ENCODE assay signal across 7 mouse cellular contexts in the genomic region with DNA sequence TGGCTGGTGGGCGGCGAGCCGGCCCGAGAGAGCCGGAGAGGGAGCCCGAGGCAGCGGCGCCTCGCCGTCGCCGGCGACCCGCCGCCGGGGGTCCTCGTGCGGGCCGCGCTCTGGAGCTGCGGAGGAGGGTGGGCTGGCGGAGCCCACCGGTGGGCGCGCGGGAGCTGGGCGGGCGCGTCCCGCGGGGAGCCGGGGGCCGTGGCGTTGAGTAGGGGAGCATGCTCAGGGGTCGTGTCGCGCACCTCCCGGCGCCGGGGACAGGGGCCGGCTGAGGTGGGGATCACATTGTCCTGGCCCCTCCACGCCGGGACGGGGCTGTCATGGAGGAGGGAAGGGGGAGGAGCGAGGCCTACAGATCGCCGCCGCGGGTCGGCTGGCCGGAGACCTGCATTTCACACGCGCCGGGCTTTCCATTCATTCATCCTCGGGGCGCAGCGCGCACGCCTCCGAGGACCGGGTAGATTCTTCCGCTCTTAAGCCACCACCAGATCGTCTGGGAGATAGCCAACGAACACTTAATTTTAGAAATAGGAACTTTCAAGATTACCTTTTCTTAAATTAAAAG. TPM values are rescaled to one million over a fixed set of nuclear protein-coding genes. Genes with fewer than 3 reads are reported as not detected.
DNase-seq lines count a peak whose midpoint lies in the region; ATAC-seq and TF ChIP-seq lines count a peak whose summit lies in the region.

No protein-coding gene starts in this region.

- WGBS in hindbrain, postnatal 0 days = 1% methylated on average over 48 of the region's 64 CpGs

- H3K4me3 ChIP-seq in hindbrain, postnatal 0 days (ENCODE audit: low read length) = peak overlapping the region; percentile 95

- H3K9me3 ChIP-seq in hindbrain, postnatal 0 days (ENCODE audit: low read length) = no peaks in the 10 kb centered on the region

- no peaks in the 10 kb centered on the region for H3K36me3 ChIP-seq in hindbrain, postnatal 0 days (ENCODE audit: insufficient read depth, low read length)

- peak overlapping the region; percentile 96 for H3K27ac ChIP-seq in hindbrain, postnatal 0 days

- no peaks in the 10 kb centered on the region for H3K27me3 ChIP-seq in hindbrain, postnatal 0 days (ENCODE audit: insufficient read depth, low read length)

- TF ChIP-seq CTCF in hindbrain, postnatal 0 days (IDR thresholded peaks at IDR 0.05; ENCODE audit: low read depth) = no peak

- peak overlapping the region; percentile 96 for H3K9ac ChIP-seq in hindbrain, postnatal 0 days (replicated peaks; ENCODE audit: low read length)

- peaks cover 8% of the 10 kb centered on the region; the same call in 1 of the 2 replicates for H3K4me1 ChIP-seq in hindbrain, postnatal 0 days (ENCODE audit: insufficient read depth, low read length)

- intact Hi-C loops in left cerebral cortex, postnatal 36 days (cut with DNase I) = loop anchor here (5.0 kb wide), 2 partner anchors 40 to 215 kb away; partner anchors contain the start of genes Metap1 and Tspan5

- peak; percentile 6 for ATAC-seq in activated CD4-positive, CD25-positive, alpha-beta regulatory T cell, adult 4 months
- peak; percentile 42 for ATAC-seq in common myeloid progenitor, adult 5-6 weeks (replicated peaks; ENCODE audit: low read depth, poor library complexity, severe bottlenecking)
- ATAC-seq in hindbrain, postnatal 0 days = peak; percentile 73

- peak overlapping the region; percentile 81 for H3K4me2 ChIP-seq in hindbrain, postnatal 0 days (ENCODE audit: low read depth, low read length)

- peak; percentile 39 to 58 for DNase-seq in gastrocnemius, adult 8-10 months (ENCODE audit: low spot score in 2 of 2)
- peak; percentile 81 for DNase-seq in hindbrain, postnatal 0 days (ENCODE audit: low spot score)
- DNase-seq in left cerebral cortex, postnatal 36 days (ENCODE audit: low spot score in 2 of 2) = peak; percentile 54 to 55
- DNase-seq in mesoderm, embryonic 11.5 days (ENCODE audit: low read depth, low spot score) = peak; percentile 84
- peak; percentile 27 to 39 for DNase-seq in right cerebral cortex, postnatal 36 days (ENCODE audit: low spot score in 2 of 2)

RNA-seq across cellular contexts. Expression of gene Eif4e, which starts 1.8 kb away (rescaled TPM):
- polyA plus RNA-seq in activated CD4-positive, CD25-positive, alpha-beta regulatory T cell, adult 4 months (2017; shearing (Covaris generic)) = 100 to 1,000 TPM; 246 to 346 TPM
- 197 and 200 TPM in 2 replicates for total RNA-seq in common myeloid progenitor, adult 5-6 weeks (2017)
- 100 to 1,000 TPM; 109 to 133 (median 125) TPM for total RNA-seq in gastrocnemius, adult 8-10 months (2022)
- 54.2 and 94.0 TPM in 2 replicates for total RNA-seq in hindbrain, postnatal 0 days (2014; rRNA removed)
- polyA plus RNA-seq in hindbrain, postnatal 0 days (2015; fragmentation: Nextera tagmentation; extraction: Ambion mirVana) = 259 and 290 TPM in 2 replicates
- total RNA-seq in left cerebral cortex, postnatal 36 days (2021) = 100 to 1,000 TPM; 175 to 183 TPM

RNA-seq across cellular contexts. Expression of gene Metap1, which starts 38.4 kb away (rescaled TPM):
- 10 to 100 TPM; 32.0 to 33.3 TPM for polyA plus RNA-seq in activated CD4-positive, CD25-positive, alpha-beta regulatory T cell, adult 4 months (2017; shearing (Covaris generic))
- 48.5 and 61.1 TPM in 2 replicates for total RNA-seq in common myeloid progenitor, adult 5-6 weeks (2017)
- total RNA-seq in gastrocnemius, adult 8-10 months (2022) = 10 to 100 TPM; 51.4 to 54.0 (median 53.7) TPM
- total RNA-seq in hindbrain, postnatal 0 days (2014; rRNA removed) = 46.3 and 55.0 TPM in 2 replicates
- polyA plus RNA-seq in hindbrain, postnatal 0 days (2015; fragmentation: Nextera tagmentation; extraction: Ambion mirVana) = 40.6 and 43.6 TPM in 2 replicates
- total RNA-seq in left cerebral cortex, postnatal 36 days (2021) = 10 to 100 TPM; 38.1 to 39.7 TPM

Comparison
In these comparisons a context has a peak if more than half of its experiments do, and no peak if none do; other contexts are left out.
1. Peak in every context shown above with its lines: DNase-seq, ATAC-seq, H3K4me3 ChIP-seq and H3K27ac ChIP-seq.
2. ATAC-seq: peak in every context shown above with its lines; median percentile 73 in hindbrain, postnatal 0 days; 42 in common myeloid progenitor, adult 5-6 weeks; 6 in activated CD4-positive, CD25-positive, alpha-beta regulatory T cell, adult 4 months.
3. DNase-seq: peak in every context shown above with its lines; median percentile 84 in mesoderm, embryonic 11.5 days; 81 in hindbrain, postnatal 0 days; 54 in left cerebral cortex, postnatal 36 days; 48 in gastrocnemius, adult 8-10 months; 33 in right cerebral cortex, postnatal 36 days.